Mouse (Mus musculus) embryonic facial prominence, embryonic 11.5 days (tissue): ENCODE results near the gene Rbbp7. TPM values are rescaled to one million over a fixed set of nuclear protein-coding genes. Genes with fewer than 3 reads are reported as not detected.
"Not testable (repeated sequence)": the region's sequence is repeated elsewhere in the genome, so short reads cannot be mapped to it uniquely, and the experiment has no call there.

Experiments
- ATAC-seq: fragments of 200-750 bp; cut with Nextera tagmentation; replicated peaks from 2 replicates; pipeline ENCODE4 v1.8.0; 2017; ENCODE audit warnings: low read depth; ENCODE audit not compliant: insufficient number of reproducible peaks, low FRiP score, low TSS enrichment
- DNase-seq: peaks from one replicate; pipeline ENCODE4 v3.0.0-alpha.2; 2015; ENCODE audit warnings: low spot score
- H3K27ac ChIP-seq: fragments of 300-500 bp; sonication (generic); replicated peaks from 2 replicates; pipeline ENCODE4 v1.5.1; 2014; ENCODE audit warnings: mild to moderate bottlenecking, low read depth, low read length, control low read depth
- H3K27me3 ChIP-seq: fragments of 300-500 bp; sonication (generic); 2 replicates; pipeline ENCODE4 v1.6.1; 2014; ENCODE audit warnings: mild to moderate bottlenecking, low read length, moderate library complexity, mixed read lengths; ENCODE audit not compliant: control insufficient read depth, insufficient read depth
- H3K36me3 ChIP-seq: fragments of 300-500 bp; sonication (generic); replicated peaks from 2 replicates; pipeline ENCODE4 v1.6.1; 2014; ENCODE audit warnings: low read depth, mild to moderate bottlenecking, low read length, moderate library complexity, mixed read lengths; ENCODE audit not compliant: control insufficient read depth, insufficient read depth
- H3K4me1 ChIP-seq: fragments of 300-500 bp; sonication (generic); 2 replicates; pipeline ENCODE4 v1.6.1; 2014; ENCODE audit warnings: low read length, mixed read lengths; ENCODE audit not compliant: control insufficient read depth, insufficient read depth
- H3K4me2 ChIP-seq: fragments of 300-500 bp; sonication (generic); 2 replicates; pipeline ENCODE4 v1.6.1; 2014; ENCODE audit warnings: low read depth, mild to moderate bottlenecking, control low read depth, low read length, moderate library complexity
- H3K4me3 ChIP-seq: fragments of 300-500 bp; sonication (generic); 2 replicates; pipeline ENCODE4 v1.5.1; 2014; ENCODE audit warnings: low read depth, low read length, control low read depth
- H3K9ac ChIP-seq: fragments of 300-500 bp; sonication (generic); replicated peaks from 2 replicates; pipeline ENCODE4 v1.6.1; 2014; ENCODE audit warnings: mild to moderate bottlenecking, control low read depth, low read length
- H3K9me3 ChIP-seq: fragments of 300-500 bp; sonication (generic); replicated peaks from 2 replicates; pipeline ENCODE4 v1.6.1; 2016; ENCODE audit warnings: mild to moderate bottlenecking, low read length, inconsistent platforms, mixed read lengths; ENCODE audit not compliant: control insufficient read depth
- WGBS: fragments of 180-500 bp; shearing (Covaris S2); extraction: QIAGEN DNeasy Blood & Tissue Kit; methylation state at CpG from one replicate; pipeline ENCODE4 v1.1.7; 2014; 5-methylcytosine and 5-hydroxymethylcytosine counted together
- polyA plus RNA-seq: library from polyadenylated mRNA; unstranded; fragments of >200 nt; fragmentation: Nextera tagmentation; extraction: Ambion mirVana; gene quantifications from 2 replicates; pipeline ENCODE4 v1.2.1, GENCODE M21; 2014

Gene Rbbp7
- polyA plus RNA-seq, 1 experiment from 2014 or later: 426 TPM

DNA sequence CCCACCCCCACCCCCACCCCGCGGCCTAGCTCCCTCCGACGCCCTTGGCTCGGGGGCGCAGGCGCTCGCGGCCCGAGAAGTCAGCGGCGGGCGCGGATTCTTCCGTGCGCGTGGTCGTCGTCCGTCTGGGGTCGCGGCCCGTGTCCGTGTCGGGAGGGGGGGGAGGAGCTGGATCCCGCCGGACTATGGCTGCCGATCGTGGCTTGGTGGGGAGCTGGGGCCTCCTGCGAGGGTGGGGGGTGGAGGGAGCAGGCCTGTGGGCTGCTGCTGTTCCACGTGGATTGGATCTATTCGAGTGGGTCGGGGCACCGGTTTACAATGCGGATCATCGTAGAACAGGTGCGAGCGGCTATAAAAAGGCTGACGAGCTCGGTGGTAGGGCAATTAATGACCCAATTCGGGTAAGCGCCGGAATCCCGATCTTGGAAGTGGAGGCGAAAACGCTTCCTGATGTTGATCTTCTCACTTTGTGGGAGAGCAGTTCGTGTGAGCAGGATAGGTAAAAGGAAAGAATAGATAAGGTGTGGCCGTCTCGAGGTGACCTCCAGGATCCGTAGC lies 835 bp downstream of the Rbbp7 start:
- DNase-seq (no peak), ATAC-seq (no peak)
- WGBS: 23% methylated on average over 27 of the region's 50 CpGs
- Histone ChIP-seq H3K4me2 (peak overlapping the region; percentile 43), H3K27me3 (no peaks in the 10 kb centered on the region), H3K27ac (peak overlapping the region; percentile 93), H3K9ac (peak overlapping the region; percentile 78), H3K4me3 (peak overlapping the region; percentile 54), H3K4me1 (no peaks in the 10 kb centered on the region), H3K9me3 (no peaks in the 10 kb centered on the region), H3K36me3 (no peaks in the 10 kb centered on the region)

- WGBS: 47% methylated on average over 9 of the region's 9 CpGs
- DNase-seq: no peak
Measured at GRCm38 (mm10) chrX:162761716-162762395, 1.7 kb downstream of the Rbbp7 start.

DNA sequence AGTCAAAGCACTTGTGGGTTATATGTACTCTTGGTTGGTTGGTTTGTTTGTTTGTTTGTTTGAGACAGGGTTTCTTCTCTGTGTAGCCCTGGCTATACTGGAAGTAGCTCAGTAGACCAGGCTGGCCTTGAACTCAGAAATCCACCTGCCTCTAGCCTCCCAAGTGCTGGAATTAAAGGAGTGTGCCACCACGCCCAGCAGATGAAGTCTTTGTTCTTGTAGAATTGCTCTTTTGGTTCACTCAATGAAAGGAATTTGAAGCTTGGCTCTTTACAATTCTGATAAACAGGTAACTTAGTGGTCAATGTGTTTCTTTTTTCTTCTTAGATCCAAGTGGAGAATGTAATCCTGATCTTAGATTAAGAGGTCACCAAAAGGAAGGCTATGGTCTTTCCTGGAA lies 10.5 kb downstream of the Rbbp7 start:
- no peaks in the 10 kb centered on the region for H3K9me3 ChIP-seq
- no peaks in the 10 kb centered on the region for H3K27me3 ChIP-seq
- DNase-seq (no peak), ATAC-seq (no peak)
- H3K36me3 ChIP-seq: no peaks in the 10 kb centered on the region; the same call in 1 of the 2 replicates
- no peaks in the 10 kb centered on the region for H3K4me1 ChIP-seq
- WGBS: 68% methylated on average over 1 of the region's 1 CpGs
- H3K27ac ChIP-seq: no peak overlapping the region
- H3K4me2 ChIP-seq: no peak overlapping the region
- H3K4me3 ChIP-seq: no peak overlapping the region
- H3K9ac ChIP-seq: no peak overlapping the region

More at GRCm38 (mm10) chrX:162761716-162762395, 1.7 kb downstream of the Rbbp7 start:
- no peaks in the 10 kb centered on the region for H3K9me3 ChIP-seq
- no peak for ATAC-seq
- peak overlapping the region; percentile 78; the same call in 1 of the 2 replicates for H3K9ac ChIP-seq
- no peaks in the 10 kb centered on the region for H3K27me3 ChIP-seq
- H3K27ac ChIP-seq: no peak overlapping the region
- no peaks in the 10 kb centered on the region for H3K4me1 ChIP-seq
- no peaks in the 10 kb centered on the region for H3K36me3 ChIP-seq
- peak overlapping the region; percentile 54 for H3K4me3 ChIP-seq
- peak overlapping the region; percentile 43 for H3K4me2 ChIP-seq

GRCm38 (mm10) chrX:162788372-162788771 lies 28.2 kb downstream of the Rbbp7 start:
- Histone ChIP-seq H3K9me3 (no peaks in the 10 kb centered on the region), H3K27ac (no peak overlapping the region), H3K4me3 (no peak overlapping the region), H3K36me3 (no peaks in the 10 kb centered on the region; the same call in 1 of the 2 replicates), H3K4me2 (no peak overlapping the region), H3K27me3 (no peaks in the 10 kb centered on the region; the same call in 1 of the 2 replicates), H3K4me1 (no peaks in the 10 kb centered on the region), H3K9ac (no peak overlapping the region)
- ATAC-seq: no peak
- no peak for DNase-seq
- WGBS: 62% methylated on average over 1 of the region's 1 CpGs

- WGBS: 75% methylated on average over 5 of the region's 5 CpGs
- not testable (repeated sequence) for H3K9me3 ChIP-seq, H3K27me3 ChIP-seq, H3K4me2 ChIP-seq, H3K27ac ChIP-seq, H3K36me3 ChIP-seq, H3K4me3 ChIP-seq, H3K4me1 ChIP-seq, ATAC-seq, H3K9ac ChIP-seq, DNase-seq
Measured at GRCm38 (mm10) chrX:162791392-162791791, 31.2 kb downstream of the Rbbp7 start.

- Histone ChIP-seq H3K4me1 (no peaks in the 10 kb centered on the region), H3K27me3 (no peaks in the 10 kb centered on the region), H3K36me3 (no peaks in the 10 kb centered on the region), H3K4me2 (no peak overlapping the region), H3K9me3 (no peaks in the 10 kb centered on the region), H3K27ac (no peak overlapping the region), H3K9ac (no peak overlapping the region), H3K4me3 (no peak overlapping the region)
- DNase-seq (peak; percentile 63), ATAC-seq (no peak)
Measured at GRCm38 (mm10) chrX:162800371-162800770, 40.2 kb downstream of the Rbbp7 start.

DNA sequence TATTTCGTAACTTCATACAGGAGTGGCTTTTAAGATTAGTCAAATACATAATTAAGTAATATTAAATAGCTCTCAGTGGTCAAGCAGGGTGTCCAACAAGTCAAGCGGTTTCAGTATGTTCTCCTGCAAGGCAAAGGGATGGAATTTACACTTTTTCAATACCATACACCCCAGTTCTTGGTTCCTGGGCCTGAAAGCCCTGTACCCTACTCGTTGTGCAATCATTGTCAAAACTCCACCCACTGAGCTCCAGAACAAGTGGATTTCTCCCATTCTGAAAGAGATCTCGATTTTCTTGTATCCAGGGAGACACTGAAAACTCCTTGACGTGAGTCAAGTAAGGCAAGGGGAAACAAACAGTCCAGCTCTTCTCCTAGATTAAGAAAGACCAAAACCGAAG lies 67.8 kb downstream of the Rbbp7 start:
- Histone ChIP-seq H3K4me1 (no peaks in the 10 kb centered on the region), H3K27me3 (no peaks in the 10 kb centered on the region), H3K9me3 (no peaks in the 10 kb centered on the region), H3K9ac (no peak overlapping the region), H3K4me2 (peak overlapping the region; percentile 79), H3K27ac (no peak overlapping the region), H3K4me3 (peak overlapping the region; percentile 50), H3K36me3 (no peaks in the 10 kb centered on the region)
- DNase-seq (no peak), ATAC-seq (no peak)
- 47% methylated on average over 6 of the region's 6 CpGs for WGBS
